Mouse (Mus musculus) bone marrow, adult 2 months (tissue): ENCODE results near the gene Fam234a. TPM values are rescaled to one million over a fixed set of nuclear protein-coding genes. Genes with fewer than 3 reads are reported as not detected.

Source experiments
- H3K27ac ChIP-seq: fragments of 200-500 bp; 2 replicates; pipeline ENCODE4 v1.5.1; 2012; ENCODE audit warnings: low read depth, mild to moderate bottlenecking, control low read depth, inconsistent platforms, low read length; ENCODE audit not compliant: control insufficient read depth, poor library complexity, insufficient read depth
- H3K4me1 ChIP-seq: fragments of 200-500 bp; 2 replicates; pipeline ENCODE4 v1.6.1; 2011; ENCODE audit warnings: low read length; ENCODE audit not compliant: control insufficient read depth, insufficient read depth
- H3K4me3 ChIP-seq: fragments of 200-500 bp; replicated peaks from 2 replicates; pipeline ENCODE3; 2011; ENCODE audit warnings: mild to moderate bottlenecking, low read depth, low read length, control low read depth; ENCODE audit not compliant: control insufficient read depth
- CTCF ChIP-seq: fragments of 200-500 bp; IDR thresholded peaks from 2 replicates; pipeline ENCODE4 v1.5.1; 2011; ENCODE audit warnings: low read length, control low read depth; ENCODE audit not compliant: control insufficient read depth, insufficient read depth
- POLR2A ChIP-seq: fragments of 200-500 bp; IDR thresholded peaks from 2 replicates; pipeline ENCODE4 v1.6.1; 2011; ENCODE audit warnings: low read depth, mild to moderate bottlenecking, control low read depth, low read length, borderline replicate concordance; ENCODE audit not compliant: control insufficient read depth
- WGBS: fragments of 180-500 bp; shearing (Covaris S2); methylation state at CpG from one replicate; pipeline ENCODE4 v1.1.7; 2018; 5-methylcytosine and 5-hydroxymethylcytosine counted together
- polyA plus RNA-seq: library from polyadenylated mRNA; stranded (reverse); fragments of >200 nt; gene quantifications from 2 replicates; pipeline ENCODE4 v1.2.4, GENCODE M21; 2011; ENCODE audit warnings: low replicate concordance; ENCODE audit not compliant: missing spikeins, insufficient read depth, insufficient read length

Fam234a gene
- polyA plus RNA-seq, 1 experiment, result 9.0 TPM

- Histone ChIP-seq H3K4me3 (no peak overlapping the region), H3K27ac (peak overlapping the region; percentile 51; the same call in 1 of the 2 replicates), H3K4me1 (peaks cover 5% of the 10 kb centered on the region)
- TF ChIP-seq POLR2A (no peak), CTCF (no peak)
- 3% methylated on average over 2 of the region's 2 CpGs for WGBS
These were observed 76.0 kb downstream of the Fam234a start for GRCm38 (mm10) chr17:26168039-26168438.

- Histone ChIP-seq H3K4me1 (no peaks in the 10 kb centered on the region; the same call in 1 of the 2 replicates), H3K27ac (no peak overlapping the region), H3K4me3 (no peak overlapping the region)
- 84% methylated on average over 1 of the region's 1 CpGs for WGBS
- TF ChIP-seq POLR2A (no peak), CTCF (no peak)
These were observed 81.3 kb downstream of the Fam234a start for GRCm38 (mm10) chr17:26162736-26163135.

Other genes with a start within 250 kb of the Fam234a start
- 1.2 and 4.7 TPM in 2 replicates for gene Rab11fip3, start 174.7 kb downstream of the Fam234a start, polyA plus RNA-seq
- gene Decr2, start 153.9 kb downstream of the Fam234a start, polyA plus RNA-seq, result 3.5 and 5.6 TPM in 2 replicates
- 9.0 and 20.4 TPM in 2 replicates for gene Nme4, start 148.6 kb downstream of the Fam234a start, polyA plus RNA-seq
- 24.1 and 27.3 TPM in 2 replicates for gene Tmem8, start 130.9 kb downstream of the Fam234a start, polyA plus RNA-seq
- gene Mrpl28, start 120.7 kb downstream of the Fam234a start, polyA plus RNA-seq, result 60.2 and 70.6 TPM in 2 replicates
- 21.7 and 23.1 TPM in 2 replicates for gene Axin1, start 105.6 kb downstream of the Fam234a start, polyA plus RNA-seq
- 10.9 and 23.9 TPM in 2 replicates for gene Pdia2, start 45.2 kb downstream of the Fam234a start, polyA plus RNA-seq
- 1.2 TPM in 1 of 2 replicates, not detected in the other for gene Rgs11, start 41.3 kb downstream of the Fam234a start, polyA plus RNA-seq
- gene Arhgdig, start 36.5 kb downstream of the Fam234a start, polyA plus RNA-seq, result 4.0 TPM in 1 of 2 replicates, not detected in the other
- 45.6 and 59.8 TPM in 2 replicates for gene Luc7l, start 8.7 kb upstream of the Fam234a start, polyA plus RNA-seq
- 1.3 and 1.9 TPM in 2 replicates for gene Neurl1b, start 170.6 kb upstream of the Fam234a start, polyA plus RNA-seq